Mouse (Mus musculus) heart, postnatal 0 days (tissue): Measurements from ENCODE around the gene Itch. TPM values are rescaled to one million over a fixed set of nuclear protein-coding genes. Genes with fewer than 3 reads are reported as not detected.
A peak's percentile ranks its signal among the peaks of the same experiment; 100 is the strongest.

ENCODE experiments used
- ATAC-seq: fragments of 200-750 bp; cut with Nextera tagmentation; 2 replicates; pipeline ENCODE4 v1.8.0; 2017; ENCODE audit warnings: low read depth, moderate number of reproducible peaks, moderate library complexity; ENCODE audit not compliant: insufficient read depth
- DNase-seq: peaks from one replicate; pipeline ENCODE4 v3.0.0-alpha.2; 2016; ENCODE audit warnings: low spot score
- H3K27ac ChIP-seq: fragments of 300-500 bp; sonication (generic); 2 replicates; pipeline ENCODE4 v1.5.1; 2014; ENCODE audit warnings: low read depth, mild to moderate bottlenecking
- H3K27me3 ChIP-seq: fragments of 300-500 bp; sonication (generic); 2 replicates; pipeline ENCODE4 v1.6.1; 2014; ENCODE audit warnings: low read length, mixed read lengths; ENCODE audit not compliant: control insufficient read depth, insufficient read depth
- H3K36me3 ChIP-seq: fragments of 300-500 bp; sonication (generic); replicated peaks from 2 replicates; pipeline ENCODE4 v1.6.1; 2014; ENCODE audit warnings: low read length, mixed read lengths; ENCODE audit not compliant: control insufficient read depth, insufficient read depth
- H3K4me1 ChIP-seq: fragments of 300-500 bp; sonication (generic); 2 replicates; pipeline ENCODE4 v1.6.1; 2014; ENCODE audit warnings: antibody characterized with exemption; ENCODE audit not compliant: control insufficient read depth, insufficient read depth
- H3K4me2 ChIP-seq: fragments of 300-500 bp; sonication (generic); 2 replicates; pipeline ENCODE4 v1.6.1; 2014; ENCODE audit warnings: low read depth, mild to moderate bottlenecking, low read length, moderate library complexity
- H3K4me3 ChIP-seq: fragments of 300-500 bp; sonication (generic); 2 replicates; pipeline ENCODE4 v1.5.1; 2014; ENCODE audit warnings: low read depth, low read length
- H3K9ac ChIP-seq: fragments of 300-500 bp; sonication (generic); replicated peaks from 2 replicates; pipeline ENCODE4 v1.6.1; 2014; ENCODE audit warnings: low read depth, low read length, mixed read lengths
- H3K9me3 ChIP-seq: fragments of 300-500 bp; sonication (generic); replicated peaks from 2 replicates; pipeline ENCODE4 v1.6.1; 2016; ENCODE audit warnings: low read length; ENCODE audit not compliant: control insufficient read depth
- CTCF ChIP-seq: IDR thresholded peaks from 2 replicates; pipeline ENCODE4 v1.5.1; 2016; ENCODE audit warnings: antibody characterized with exemption, control low read depth, low read depth
- EP300 ChIP-seq: IDR thresholded peaks from 2 replicates; pipeline ENCODE4 v1.6.1; 2016; ENCODE audit warnings: antibody characterized with exemption, low read depth
- WGBS: fragments of 180-500 bp; shearing (Covaris S2); extraction: QIAGEN DNeasy Blood & Tissue Kit; methylation state at CpG from one replicate; pipeline ENCODE4 v1.1.7; 2014; 5-methylcytosine and 5-hydroxymethylcytosine counted together
- polyA plus RNA-seq: library from polyadenylated mRNA; unstranded; fragments of >200 nt; fragmentation: Nextera tagmentation; extraction: Ambion mirVana; gene quantifications from 2 replicates; pipeline ENCODE4 v1.2.1, GENCODE M21; 2015
- total RNA-seq: library from RNA; depleted of rRNA; stranded (reverse); fragments of >200 nt; gene quantifications from 2 replicates; pipeline ENCODE4 v1.2.3, GENCODE M21; 2014; ENCODE audit warnings: low replicate concordance; rRNA removed

Itch gene
- 28.8 and 31.9 TPM in 2 replicates for total RNA-seq
- polyA plus RNA-seq: 19.9 and 20.5 TPM in 2 replicates

DNA sequence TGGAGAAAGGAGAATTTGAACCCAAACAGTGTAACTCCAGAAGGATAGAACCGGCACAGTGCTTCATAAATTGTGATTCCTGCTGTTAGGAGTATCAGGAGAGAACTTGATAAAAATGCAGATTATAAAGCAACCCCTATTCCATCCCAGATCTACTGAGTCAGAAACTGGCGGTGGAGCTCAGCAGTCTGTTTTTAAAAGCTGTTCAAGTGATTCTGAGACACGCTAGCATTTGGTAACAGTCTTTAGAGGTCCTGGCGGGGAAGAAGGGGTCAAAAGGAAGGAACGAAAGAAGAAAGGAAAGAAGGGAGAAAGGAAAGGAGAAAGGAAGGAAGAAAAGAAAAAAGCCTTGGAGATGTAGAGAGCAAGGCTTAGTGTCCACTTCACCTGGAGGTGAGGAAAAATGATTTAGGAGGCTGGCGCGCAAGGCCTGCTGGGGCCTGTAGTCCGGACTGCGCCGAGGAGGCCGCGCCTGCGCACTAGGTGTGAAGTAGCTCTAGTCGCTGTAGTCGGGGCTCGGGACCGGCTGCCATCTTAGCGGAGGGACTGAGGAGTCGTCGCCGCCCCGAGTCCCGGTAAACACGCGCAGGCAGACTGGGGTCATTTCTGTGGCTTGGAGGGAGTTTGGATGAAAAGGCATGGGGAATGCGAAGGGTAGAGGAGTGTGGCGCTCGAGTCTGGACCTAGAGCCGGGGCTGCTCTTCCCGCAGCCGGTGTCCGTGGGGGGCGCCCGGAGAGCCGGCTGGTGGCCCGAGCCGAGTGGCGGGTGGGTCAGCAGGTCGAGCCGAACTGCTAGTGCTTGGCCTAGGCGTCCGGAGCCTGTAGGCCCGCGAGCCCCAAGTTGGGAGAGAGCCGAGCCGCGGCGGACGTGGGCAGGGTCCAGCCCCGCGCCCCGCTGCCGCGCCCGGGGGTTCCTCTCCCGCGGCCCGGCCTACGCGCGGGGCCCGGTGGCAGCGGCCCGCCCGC lies at the start of gene Itch:
Gene Itch, plus strand, starts transcription at position 499 of the 966 bp plus-strand sequence.
- ATAC-seq (peak; percentile 98), DNase-seq (peak; percentile 95)
- Histone ChIP-seq H3K9me3 (no peaks in the 10 kb centered on the region), H3K36me3 (peaks cover 4% of the 10 kb centered on the region), H3K9ac (peak within 1 kb of the TSS; percentile 97), H3K4me1 (peaks cover 17% of the 10 kb centered on the region), H3K4me2 (peak within 1 kb of the TSS; percentile 78), H3K27ac (peak within 1 kb of the TSS; percentile 88), H3K27me3 (no peaks in the 10 kb centered on the region), H3K4me3 (peak within 1 kb of the TSS; percentile 99)
- TF ChIP-seq EP300 (no peak), CTCF (no peak)
- 3% methylated on average over 53 of the region's 65 CpGs for WGBS

DNA sequence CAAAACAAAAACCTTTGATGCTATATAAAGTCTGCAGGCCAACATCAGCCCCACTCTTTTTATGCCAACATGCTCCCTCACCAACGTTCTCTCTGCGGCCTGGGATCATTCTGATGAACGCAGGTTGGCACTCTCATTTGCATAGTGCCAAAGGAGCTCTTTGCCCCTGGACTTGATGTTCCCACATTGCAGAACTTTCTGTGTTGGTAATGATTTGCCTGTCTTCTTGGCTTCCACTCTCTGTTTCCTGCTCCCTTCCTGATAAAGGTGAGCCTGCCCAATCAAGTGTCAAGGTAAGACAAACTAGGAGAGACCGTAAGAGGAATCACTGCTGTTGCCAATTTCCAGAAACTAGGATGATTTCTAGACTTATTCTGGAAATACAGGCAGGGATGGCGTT lies 48.8 kb upstream of the Itch start:
- Histone ChIP-seq H3K36me3 (no peaks in the 10 kb centered on the region), H3K27ac (no peak overlapping the region), H3K4me1 (no peaks in the 10 kb centered on the region), H3K4me3 (no peak overlapping the region), H3K9me3 (no peaks in the 10 kb centered on the region), H3K4me2 (no peak overlapping the region), H3K27me3 (no peaks in the 10 kb centered on the region), H3K9ac (no peak overlapping the region)
- TF ChIP-seq EP300: no peak
- TF ChIP-seq CTCF: no peak
- 79% methylated on average over 5 of the region's 5 CpGs for WGBS
- DNase-seq: no peak
- ATAC-seq: no peak

DNA sequence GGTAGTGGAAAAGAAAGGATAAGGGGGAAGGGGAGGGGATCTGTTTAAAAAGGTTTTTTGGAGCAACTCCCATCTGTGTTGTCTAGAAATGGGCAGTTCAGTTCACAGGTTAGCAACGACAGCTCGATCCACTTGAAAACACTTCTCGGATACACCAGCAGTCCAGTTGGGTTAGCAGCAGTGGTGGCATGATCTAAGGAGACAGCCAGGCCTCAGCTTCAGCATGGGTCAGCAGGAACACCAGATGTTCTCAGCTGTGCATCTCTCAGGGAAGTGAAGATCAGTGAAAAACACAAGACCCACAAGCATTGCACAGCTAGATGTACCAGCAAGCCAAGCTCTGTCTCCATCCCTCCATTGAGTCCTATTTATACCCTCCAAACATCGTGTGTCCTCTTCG lies 47.0 kb upstream of the Itch start:
- no peak for ATAC-seq
- H3K4me2 ChIP-seq: no peak overlapping the region
- H3K27me3 ChIP-seq: no peaks in the 10 kb centered on the region
- TF ChIP-seq CTCF: no peak
- no peak for TF ChIP-seq EP300
- H3K27ac ChIP-seq: no peak overlapping the region
- no peak overlapping the region for H3K4me3 ChIP-seq
- DNase-seq: no peak
- H3K4me1 ChIP-seq: no peaks in the 10 kb centered on the region
- 77% methylated on average over 5 of the region's 5 CpGs for WGBS
- H3K36me3 ChIP-seq: no peaks in the 10 kb centered on the region
- H3K9me3 ChIP-seq: no peaks in the 10 kb centered on the region
- no peak overlapping the region for H3K9ac ChIP-seq

DNA sequence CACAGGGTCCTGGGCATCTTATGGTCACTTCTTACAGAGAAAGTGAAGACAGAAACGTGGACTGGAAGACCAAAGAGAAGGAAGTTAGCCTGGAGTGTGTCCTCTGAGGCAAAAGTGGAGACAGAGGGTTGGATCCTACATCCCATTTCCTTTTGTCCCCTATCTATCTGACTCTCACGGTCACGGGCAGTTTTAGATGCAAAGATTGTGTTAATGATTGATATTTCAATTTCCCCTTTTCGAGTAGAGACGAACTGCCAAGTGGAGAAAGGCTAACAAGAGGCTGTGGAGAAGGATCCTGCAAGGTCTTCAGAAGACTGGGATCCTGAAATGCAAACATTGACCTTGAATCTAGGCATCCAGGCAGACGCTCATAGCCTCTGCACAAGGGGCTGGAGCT lies 45.0 kb upstream of the Itch start:
- TF ChIP-seq EP300 (no peak), CTCF (no peak)
- no peaks in the 10 kb centered on the region for H3K9me3 ChIP-seq
- H3K9ac ChIP-seq: no peak overlapping the region
- WGBS: 64% methylated on average over 6 of the region's 6 CpGs
- H3K36me3 ChIP-seq: no peaks in the 10 kb centered on the region
- DNase-seq: no peak
- H3K4me3 ChIP-seq: no peak overlapping the region
- no peak for ATAC-seq
- no peak overlapping the region for H3K4me2 ChIP-seq
- H3K27me3 ChIP-seq: no peaks in the 10 kb centered on the region
- no peaks in the 10 kb centered on the region for H3K4me1 ChIP-seq
- H3K27ac ChIP-seq: no peak overlapping the region

DNA sequence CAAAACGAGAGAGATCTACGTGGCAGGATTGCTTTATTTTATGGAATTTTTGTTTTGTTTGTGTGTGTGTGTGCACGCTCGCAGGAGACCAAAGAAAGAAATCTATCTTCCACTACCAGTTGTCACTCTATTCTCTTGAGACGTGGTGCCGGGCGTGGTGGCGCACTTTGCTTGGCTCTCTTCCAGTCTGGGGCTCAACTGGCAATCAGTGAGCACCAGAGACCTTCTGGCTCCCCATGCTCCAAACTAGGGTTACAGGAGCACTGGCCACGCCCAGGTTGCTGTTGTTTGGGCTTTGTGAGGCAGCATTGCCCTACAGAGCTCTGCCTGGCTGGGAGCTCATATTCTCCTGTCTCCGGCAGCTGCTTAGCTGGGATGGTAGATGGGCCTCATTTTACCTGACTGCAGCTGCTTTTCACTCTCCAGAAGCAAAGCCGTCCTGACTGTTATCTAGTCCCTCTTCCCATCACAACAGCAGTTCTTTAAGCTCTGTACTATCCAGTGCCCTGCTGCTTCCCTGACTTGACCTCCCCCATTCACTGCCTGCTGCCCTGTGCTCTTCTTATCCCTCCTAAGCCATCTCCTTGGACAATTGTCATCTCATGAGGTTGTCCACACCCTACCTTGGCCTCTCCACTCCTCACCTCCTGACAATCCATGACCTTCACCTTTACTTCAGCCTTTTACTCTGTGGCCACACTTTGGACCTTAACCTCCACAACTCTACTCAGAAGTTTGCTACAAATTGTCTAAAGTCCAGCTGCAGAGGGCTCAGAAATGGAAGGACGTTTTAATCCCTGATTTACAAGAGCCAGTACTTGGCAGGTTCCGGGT lies 42.2 kb upstream of the Itch start:
- no peaks in the 10 kb centered on the region for H3K36me3 ChIP-seq
- no peaks in the 10 kb centered on the region for H3K4me1 ChIP-seq
- ATAC-seq: no peak
- 50% methylated on average over 13 of the region's 13 CpGs for WGBS
- no peak overlapping the region for H3K27ac ChIP-seq
- TF ChIP-seq CTCF (no peak), EP300 (no peak)
- no peak overlapping the region for H3K9ac ChIP-seq
- no peak for DNase-seq
- H3K4me3 ChIP-seq: no peak overlapping the region
- no peaks in the 10 kb centered on the region for H3K9me3 ChIP-seq
- no peaks in the 10 kb centered on the region for H3K27me3 ChIP-seq
- no peak overlapping the region for H3K4me2 ChIP-seq
